13 mouse cellular contexts compared by ENCODE assay signal in genomic region chr9:61779165-61779564, GRCm38 (mm10).
"Had no signal": no experiment of that assay in that cellular context is flagged by ENCODE, and none has a peak within 500 bp of the region (broad histone marks: within the 10 kb centered on the region; RNA-seq: fewer than 3 reads in every experiment).

No protein-coding gene starts in this region.

- ATAC-seq: liver, postnatal 0 days; lung, postnatal 0 days; midbrain, embryonic 13.5 days; midbrain, embryonic 15.5 days had no signal

- DNase-seq: liver, postnatal 0 days; lung, adult 2 months; lung, postnatal 14 days; lung, postnatal 36 days; right cerebral cortex, postnatal 25 days; right cerebral cortex, postnatal 4 days; spleen, adult 18-20 months; thymus, adult 18-20 months; thymus, postnatal 14 days; thymus, postnatal 36 days had no signal
